Mouse (Mus musculus): ENCODE data around the gene Tbc1d32.

The Tbc1d32 gene

DNA sequence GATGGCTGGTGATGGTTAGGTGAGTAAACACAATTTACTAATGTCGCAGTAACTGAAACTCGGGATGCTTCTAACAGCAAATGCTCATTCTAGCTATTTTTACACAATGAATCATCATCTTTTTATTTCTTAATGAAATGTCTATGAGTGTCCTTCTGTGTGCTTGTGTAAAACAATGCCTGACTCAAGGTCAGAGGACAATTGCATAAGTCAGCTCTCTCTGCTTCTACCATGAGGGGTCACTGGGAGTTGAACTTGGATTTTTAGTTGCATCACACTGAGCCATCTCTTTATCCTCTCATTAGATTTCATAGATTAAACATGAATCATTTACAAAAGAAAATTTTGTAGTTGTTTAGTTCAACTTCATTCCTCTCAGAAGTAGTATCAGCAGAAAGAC, 203.9 kb downstream of the Tbc1d32 start:
- Histone ChIP-seq H3K4me3 (replicated peaks; ENCODE audit: low read length) (no peak overlapping the region), H3K9me3 (ENCODE audit: low read length) (no peaks in the 10 kb centered on the region), H3K4me1 (replicated peaks; ENCODE audit: low read depth, low read length) (no peaks in the 10 kb centered on the region), H3K27me3 (ENCODE audit: insufficient read depth, low read length) (no peaks in the 10 kb centered on the region), H3K36me3 (ENCODE audit: insufficient read depth, low read length) (no peaks in the 10 kb centered on the region)
- no peak for TF ChIP-seq POU5F1 (IDR thresholded peaks at IDR 0.05; ENCODE audit: borderline replicate concordance, low read length)
- no peak for TF ChIP-seq NANOG (IDR thresholded peaks at IDR 0.05; ENCODE audit: borderline replicate concordance, low read length)
- TF ChIP-seq CTCF (conservative IDR thresholded peaks at IDR 0.05; ENCODE audit: low read length), result no peak

DNA sequence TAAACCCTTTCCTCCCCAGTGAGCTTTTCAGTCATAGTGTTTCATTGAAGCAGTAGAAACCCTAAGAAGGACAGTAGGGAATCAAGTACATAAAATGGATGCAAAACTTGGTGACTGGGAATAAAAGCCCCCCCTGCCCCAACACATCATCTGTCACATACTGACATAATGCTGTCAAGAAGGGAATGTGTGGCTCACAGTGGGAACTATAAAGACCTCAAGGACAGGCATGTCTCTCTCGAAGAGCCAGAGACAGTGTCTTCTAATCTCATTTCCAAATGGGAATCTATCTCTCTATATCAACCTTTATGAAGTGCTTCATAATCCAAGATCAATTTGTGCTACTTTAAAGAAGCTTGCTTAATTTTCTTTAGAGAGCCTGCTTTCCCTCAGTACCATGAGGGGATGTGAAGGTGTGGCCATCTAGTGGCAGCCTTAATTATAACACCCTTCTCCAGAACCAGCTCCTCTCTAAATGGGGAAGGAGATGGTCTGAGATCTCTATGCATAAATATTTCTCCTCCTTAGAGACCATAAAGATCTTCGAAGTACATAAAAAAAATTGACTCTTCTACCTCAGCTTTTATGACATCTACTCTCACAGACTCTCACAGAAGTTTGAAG, 248.5 kb downstream of the Tbc1d32 start:
- Histone ChIP-seq H3K36me3 (ENCODE audit: insufficient read depth, low read length) (no peaks in the 10 kb centered on the region), H3K4me3 (replicated peaks; ENCODE audit: low read length) (no peak overlapping the region), H3K27me3 (ENCODE audit: insufficient read depth, low read length) (no peaks in the 10 kb centered on the region), H3K4me1 (replicated peaks; ENCODE audit: low read depth, low read length) (no peaks in the 10 kb centered on the region; the same call in 1 of the 2 replicates), H3K9me3 (ENCODE audit: low read length) (no peaks in the 10 kb centered on the region)
- TF ChIP-seq CTCF (conservative IDR thresholded peaks at IDR 0.05; ENCODE audit: low read length) (peak; percentile 75), NANOG (IDR thresholded peaks at IDR 0.05; ENCODE audit: borderline replicate concordance, low read length) (no peak), POU5F1 (IDR thresholded peaks at IDR 0.05; ENCODE audit: borderline replicate concordance, low read length) (no peak)

DNA sequence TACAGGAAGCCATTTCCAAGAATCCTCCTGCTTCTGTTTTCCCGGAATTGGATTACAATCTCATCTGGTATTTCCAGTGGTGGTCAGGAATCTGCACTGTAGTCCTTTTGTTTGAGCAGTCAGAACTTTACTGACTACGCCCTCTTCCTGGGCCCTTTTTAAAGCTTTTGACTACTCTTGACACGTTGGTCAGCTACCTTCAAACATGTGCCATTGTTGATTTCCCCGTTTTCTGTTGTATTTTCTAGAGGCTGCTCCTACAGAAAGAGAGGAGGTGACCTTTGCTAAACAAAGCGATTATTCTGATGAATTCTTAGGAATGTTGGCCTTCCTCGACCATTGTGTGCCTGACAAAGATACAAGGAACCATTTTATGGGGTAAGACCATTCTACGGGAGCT, 250.5 kb downstream of the Tbc1d32 start:
- Histone ChIP-seq H3K4me1 (replicated peaks; ENCODE audit: low read depth, low read length) (no peaks in the 10 kb centered on the region; the same call in 1 of the 2 replicates), H3K27me3 (ENCODE audit: insufficient read depth, low read length) (no peaks in the 10 kb centered on the region), H3K4me3 (replicated peaks; ENCODE audit: low read length) (no peak overlapping the region), H3K9me3 (ENCODE audit: low read length) (no peaks in the 10 kb centered on the region), H3K36me3 (ENCODE audit: insufficient read depth, low read length) (no peaks in the 10 kb centered on the region)
- TF ChIP-seq POU5F1 (IDR thresholded peaks at IDR 0.05; ENCODE audit: borderline replicate concordance, low read length) (no peak), NANOG (IDR thresholded peaks at IDR 0.05; ENCODE audit: borderline replicate concordance, low read length) (no peak), CTCF (conservative IDR thresholded peaks at IDR 0.05; ENCODE audit: low read length) (no peak)
